Mouse (Mus musculus): ENCODE data around the gene Rad51d.
"Not testable (repeated sequence)": the region's sequence is repeated elsewhere in the genome, so short reads cannot be mapped to it uniquely, and the experiment has no call there.

GRCm38 (mm10) chr11:82931161-82931560 is 40.7 kb upstream of the Rad51d start:
- TF ChIP-seq EP300, CTCF (IDR thresholded peaks at IDR 0.05): not testable (repeated sequence)

Data from lung, postnatal 0 days (tissue).